Mouse (Mus musculus): ENCODE data around the gene Mef2c.

The Mef2c gene

DNA sequence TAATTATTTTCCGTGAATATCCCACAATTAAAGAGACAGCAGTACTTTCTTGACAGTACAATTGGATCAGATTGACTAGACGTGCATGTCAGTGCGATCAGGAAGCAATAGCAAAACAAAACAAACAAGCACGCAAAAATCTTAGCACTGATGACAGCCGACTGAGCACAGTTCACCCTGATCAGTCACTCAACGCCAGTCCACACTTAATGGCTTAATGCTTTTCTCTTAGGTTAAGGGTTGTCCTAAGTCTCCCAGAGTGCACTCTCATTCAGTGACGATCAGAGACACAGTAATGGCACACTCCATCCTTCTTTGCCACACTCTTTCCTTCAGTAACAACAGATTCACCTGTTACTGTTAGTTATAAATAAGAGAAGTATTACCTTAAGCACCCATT, 157.3 kb downstream of the Mef2c start:
- no peak for DNase-seq (ENCODE audit: low spot score in 2 of 2)

DNA sequence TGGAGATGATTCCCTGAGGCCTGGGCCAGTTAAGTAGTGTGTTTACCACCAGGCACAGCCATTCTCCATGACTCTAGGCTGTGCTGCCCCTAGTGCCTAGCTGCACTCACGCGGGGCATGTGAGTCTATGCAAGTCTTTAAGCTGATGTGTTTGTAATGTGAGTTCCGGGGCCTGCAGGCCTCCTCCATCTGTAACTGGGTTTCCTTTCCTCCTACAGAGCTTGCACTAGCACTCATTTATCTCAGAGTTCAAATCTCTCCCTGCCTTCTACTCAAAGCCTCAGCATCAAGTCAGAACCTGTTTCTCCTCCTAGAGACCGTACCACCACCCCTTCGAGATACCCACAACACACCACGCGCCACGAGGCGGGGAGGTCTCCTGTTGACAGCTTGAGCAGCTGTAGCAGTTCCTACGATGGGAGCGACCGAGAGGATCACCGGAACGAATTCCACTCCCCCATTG, 158.3 kb downstream of the Mef2c start:
- no peak for DNase-seq (ENCODE audit: low spot score in 2 of 2)

DNA sequence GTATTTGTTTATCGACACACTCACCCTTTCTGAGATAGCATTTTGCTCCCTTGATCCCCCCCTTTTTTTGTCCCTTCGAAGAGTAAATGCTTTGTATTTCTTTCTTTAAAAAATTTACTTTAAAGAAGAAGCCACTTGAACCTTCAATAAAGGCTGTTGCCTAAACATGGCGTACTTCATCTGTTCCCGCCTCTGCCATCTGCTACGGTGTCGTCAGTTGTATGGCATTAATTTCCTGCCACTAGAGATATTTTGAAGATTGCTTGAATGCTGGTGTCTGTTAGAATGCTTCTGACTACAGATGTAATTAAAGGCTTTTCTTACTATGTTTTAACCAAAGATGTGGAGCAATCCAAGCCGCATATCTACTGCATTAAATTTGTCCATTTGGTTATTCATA, 162.3 kb downstream of the Mef2c start:
- no peak for DNase-seq (ENCODE audit: low spot score in 2 of 2)

DNA sequence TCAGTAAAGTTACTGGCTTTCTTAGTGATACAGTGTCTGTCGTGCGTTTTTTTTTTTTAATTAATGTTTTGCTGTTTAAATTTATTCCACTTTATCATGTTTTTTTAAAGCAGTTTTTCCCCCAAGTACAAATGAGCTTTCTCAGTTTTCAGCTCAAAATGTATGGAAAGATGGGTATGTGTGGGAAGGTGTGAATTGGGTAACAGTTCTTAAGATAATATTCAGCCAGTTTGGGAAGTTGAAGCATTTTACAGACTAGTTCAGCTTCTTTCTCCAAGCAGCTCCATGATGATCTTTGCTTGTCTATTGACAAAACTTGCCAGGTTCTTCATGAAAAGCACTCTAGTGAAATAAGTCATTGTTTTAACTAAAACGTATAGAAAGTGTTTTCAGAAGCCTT, 163.2 kb downstream of the Mef2c start:
- DNase-seq (ENCODE audit: low spot score in 2 of 2), result no peak

DNA sequence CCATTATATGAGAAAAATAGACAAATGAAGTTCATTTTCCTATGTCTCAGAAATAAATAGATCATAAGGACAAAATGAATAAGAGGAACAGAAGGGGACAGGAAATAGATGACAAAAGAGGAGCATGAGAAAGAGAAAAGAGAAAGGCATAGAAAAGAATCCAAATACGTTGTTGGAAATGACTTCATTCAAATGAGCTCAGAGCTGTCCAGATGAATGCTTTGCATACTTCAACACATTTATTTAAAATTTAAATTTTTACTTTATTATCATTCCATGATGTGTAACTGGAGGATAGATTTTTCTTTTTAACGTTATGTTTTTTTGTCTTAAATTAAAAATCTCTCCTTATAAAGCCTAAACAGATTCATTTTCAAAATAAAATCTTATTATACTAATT, 203.8 kb downstream of the Mef2c start:
- no peak for DNase-seq (ENCODE audit: low spot score in 2 of 2)

DNA sequence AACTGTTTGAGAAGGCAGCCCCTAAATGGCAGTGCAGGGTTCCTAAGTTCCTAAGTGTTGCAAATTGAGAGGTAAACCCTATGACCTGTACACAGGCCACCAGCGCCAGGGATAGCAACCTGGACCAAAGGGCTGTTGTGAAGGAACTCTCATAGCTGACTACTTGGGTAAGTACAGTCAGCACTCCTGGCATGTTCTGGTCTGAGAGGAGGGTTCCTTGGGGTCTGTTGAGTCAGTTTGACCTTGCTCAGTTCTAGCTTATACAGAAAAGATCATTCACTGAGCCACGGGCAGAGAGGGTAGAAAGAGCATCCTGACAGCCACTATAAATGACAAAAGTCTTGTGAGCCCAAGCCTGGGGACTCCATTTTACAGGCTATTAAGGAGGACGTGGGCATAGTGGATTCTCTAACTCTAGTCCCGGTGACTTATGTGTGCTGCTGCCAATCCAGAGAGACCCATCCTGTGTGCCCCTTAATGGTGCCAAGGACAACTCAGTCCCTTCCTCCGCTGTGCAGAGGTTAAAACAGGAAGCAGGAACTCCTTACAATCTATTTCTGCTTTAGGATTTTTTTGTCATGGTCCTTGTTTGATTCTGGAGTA, 209.0 kb downstream of the Mef2c start:
- peak in 1 of 2 experiments; percentile 21 for DNase-seq (ENCODE audit: low spot score in 2 of 2)

DNA sequence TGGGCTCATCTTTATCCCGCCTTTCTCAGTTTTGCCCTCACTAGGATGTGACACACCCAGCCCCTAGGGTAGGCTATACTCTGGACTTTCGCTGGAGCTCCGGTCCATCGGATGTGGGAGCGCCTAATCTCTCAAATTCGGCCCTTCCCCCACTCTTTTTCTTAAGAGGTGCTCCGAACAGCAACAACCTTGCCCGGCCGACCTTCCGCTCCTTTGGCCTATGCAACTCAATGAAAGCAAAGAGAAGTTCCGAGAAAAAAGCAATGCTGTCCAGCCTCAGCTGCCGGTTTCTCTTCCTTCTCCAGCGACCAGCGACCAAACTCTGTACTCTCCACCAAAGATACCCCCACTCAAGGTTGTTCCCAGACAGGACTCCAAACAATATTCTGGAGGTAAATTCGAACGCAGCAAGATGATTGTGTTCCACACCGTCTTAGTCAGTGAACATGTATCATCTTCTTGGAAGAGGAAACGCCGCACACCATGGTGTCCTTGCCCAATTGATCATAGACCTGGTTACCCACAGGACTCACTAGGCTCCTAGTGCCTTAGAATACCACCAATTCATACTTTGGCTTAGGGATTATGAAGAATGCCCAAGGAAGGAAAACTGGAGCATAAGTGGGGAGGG, 209.9 kb downstream of the Mef2c start:
- DNase-seq (ENCODE audit: low spot score in 2 of 2), result peak in 1 of 2 experiments; percentile 38

DNA sequence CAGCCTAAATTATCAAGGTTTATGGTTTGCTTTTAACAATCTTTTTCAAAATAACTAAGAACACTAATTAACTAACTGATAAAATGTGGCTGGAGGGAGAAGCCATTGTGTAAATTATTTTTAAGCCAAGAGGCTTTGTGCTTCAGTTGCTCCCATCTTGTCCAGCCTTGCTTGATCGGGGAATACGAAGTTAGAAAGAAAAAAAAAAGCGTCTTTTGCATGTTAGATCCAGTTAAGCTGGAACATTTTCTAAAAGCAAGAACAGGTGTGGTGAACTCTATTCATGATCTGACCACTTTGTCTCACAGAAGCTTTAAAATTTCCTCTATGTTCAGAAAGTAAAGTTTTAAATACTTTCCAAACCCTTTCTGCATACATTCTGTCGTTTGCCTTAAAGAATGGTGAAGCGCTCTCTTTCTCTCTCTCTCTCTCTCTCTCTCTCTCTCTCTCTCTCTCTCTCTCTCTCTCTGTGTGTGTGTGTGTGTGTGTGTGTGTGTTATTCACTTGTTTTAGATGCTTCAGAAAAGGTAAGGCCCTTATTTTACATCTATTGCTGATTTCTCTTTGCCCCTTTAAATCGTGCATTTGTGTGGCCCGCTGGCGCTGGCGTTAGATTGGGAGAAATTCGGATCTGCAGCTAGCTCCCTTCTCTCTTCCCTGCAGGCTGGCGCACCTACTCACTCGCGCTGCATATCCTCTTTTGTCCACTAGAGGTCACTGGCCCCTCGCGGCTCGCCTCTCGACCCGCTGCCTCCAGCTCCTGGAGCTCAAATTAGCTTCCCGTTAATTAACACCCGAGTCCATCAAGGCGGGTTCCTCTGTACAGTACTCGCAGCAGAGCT, 210.9 kb downstream of the Mef2c start:
- peak; percentile 96 to 98 for DNase-seq (ENCODE audit: low spot score in 2 of 2)

DNA sequence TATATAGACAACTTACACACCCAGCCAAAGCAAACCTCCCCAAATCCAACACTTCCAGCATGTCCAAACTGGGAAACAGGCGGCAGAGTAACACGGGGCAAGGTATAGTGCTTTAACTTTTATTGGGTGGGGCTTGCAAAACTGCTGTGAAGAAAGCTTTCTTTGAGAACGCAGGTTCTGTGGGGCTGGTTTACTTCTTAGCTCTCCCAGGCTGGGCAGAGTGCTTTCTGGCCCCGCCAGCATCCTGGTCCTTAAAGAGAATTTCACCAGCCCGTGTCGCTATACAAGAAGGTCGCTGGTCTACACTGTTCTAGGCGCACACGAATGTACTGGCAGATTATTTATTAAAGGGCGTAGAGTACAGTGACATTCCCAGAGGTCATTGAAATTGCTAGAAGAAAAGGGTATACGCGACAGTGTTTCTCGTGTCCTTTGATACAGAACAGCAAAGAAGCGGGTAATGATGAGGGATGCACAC, 211.5 kb downstream of the Mef2c start:
- no peak for DNase-seq (ENCODE audit: low spot score in 2 of 2)

DNA sequence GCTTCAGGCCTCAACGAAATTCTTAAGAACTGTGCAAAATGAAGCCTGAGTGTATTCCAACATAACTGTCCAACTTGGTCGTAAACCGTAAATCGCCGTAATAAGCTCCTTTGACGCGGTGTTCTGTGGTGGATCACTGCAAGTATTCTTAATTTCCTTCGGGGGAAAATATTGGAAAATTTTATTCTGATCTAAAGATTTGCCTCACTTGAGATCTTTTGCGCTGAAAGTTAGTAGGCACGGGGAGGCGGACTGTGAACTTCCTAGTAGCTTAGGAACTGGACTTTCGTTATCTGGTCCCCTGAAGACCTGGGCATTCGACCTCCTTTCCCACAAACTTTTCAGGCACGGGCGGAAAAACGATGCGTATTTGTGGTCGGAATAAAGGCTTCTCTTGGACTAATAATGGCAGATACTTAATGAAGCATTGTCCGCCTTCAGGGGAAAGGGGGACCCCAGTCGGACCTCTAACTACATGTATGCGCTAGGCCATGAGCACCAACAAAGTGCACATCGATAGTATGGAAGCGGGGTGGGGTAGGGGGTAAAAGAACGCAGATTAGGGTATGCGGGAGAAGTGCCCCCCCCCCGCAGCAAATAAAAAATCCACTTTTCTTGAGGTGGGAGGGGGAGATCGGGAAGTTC, 212.3 kb downstream of the Mef2c start:
- DNase-seq (ENCODE audit: low spot score in 2 of 2), result peak; percentile 47 to 52
